Mouse (Mus musculus): Measurements from ENCODE around the gene Rcc1. TPM values are rescaled to one million over a fixed set of nuclear protein-coding genes. Genes with fewer than 3 reads are reported as not detected.

Gene Rcc1
- polyA plus RNA-seq, 1 experiment from 2014 or later: 26.4 TPM

DNA sequence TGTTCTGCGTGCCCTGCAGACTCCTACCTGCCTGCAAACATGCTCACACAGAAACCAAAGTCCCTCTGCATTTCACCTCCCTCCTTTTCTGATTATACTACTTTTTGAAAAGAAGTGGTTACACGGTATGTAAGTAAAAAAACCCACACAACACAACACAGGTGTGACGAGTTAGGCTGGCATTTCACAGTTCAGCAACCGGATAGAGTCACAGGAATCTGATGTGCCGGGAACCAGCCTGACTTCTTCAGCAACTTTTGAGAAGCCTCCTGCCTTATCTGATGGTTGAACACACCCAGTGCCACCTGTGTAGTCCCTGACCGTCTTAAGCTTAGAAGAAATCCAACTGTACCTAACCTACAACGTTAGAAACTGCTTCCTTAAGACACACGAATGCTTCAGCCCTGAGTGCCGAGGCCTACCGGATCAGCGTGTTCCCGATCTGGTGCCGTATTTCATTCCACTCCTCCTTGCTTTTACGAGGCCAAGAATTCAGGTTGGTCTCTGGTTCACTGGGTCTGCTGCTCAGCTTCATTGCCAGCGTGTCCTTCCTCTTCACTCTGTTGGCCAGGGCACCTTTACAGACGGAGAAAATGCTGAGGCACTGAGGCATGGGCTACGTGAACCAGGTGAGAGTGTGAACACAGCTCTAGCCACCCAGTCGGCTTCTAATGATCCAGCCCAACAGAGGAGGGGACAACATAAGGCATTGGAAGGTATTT is 14.2 kb upstream of the Rcc1 start:
- H3K9me3 ChIP-seq (ENCODE audit: control insufficient read depth, low read length): no peaks in the 10 kb centered on the region
- no peaks in the 10 kb centered on the region for H3K4me1 ChIP-seq (ENCODE audit: control insufficient read depth, insufficient read depth, low read length)
- H3K4me3 ChIP-seq (replicated peaks; ENCODE audit: low read depth, low read length): no peak overlapping the region
- no peak for ATAC-seq (ENCODE audit: low FRiP score, low TSS enrichment)
- 92% methylated on average over 18 of the region's 18 CpGs for WGBS
- DNase-seq: no peak
- no peak overlapping the region for H3K4me2 ChIP-seq (ENCODE audit: low read length)
- H3K36me3 ChIP-seq (ENCODE audit: control insufficient read depth, insufficient read depth, low read length): peaks cover 76% of the 10 kb centered on the region
- no peaks in the 10 kb centered on the region for H3K27me3 ChIP-seq (ENCODE audit: control insufficient read depth, insufficient read depth, low read length)
- no peak overlapping the region for H3K9ac ChIP-seq (replicated peaks; ENCODE audit: low read length)
- H3K27ac ChIP-seq (replicated peaks; ENCODE audit: low read depth, low read length): no peak overlapping the region

DNA sequence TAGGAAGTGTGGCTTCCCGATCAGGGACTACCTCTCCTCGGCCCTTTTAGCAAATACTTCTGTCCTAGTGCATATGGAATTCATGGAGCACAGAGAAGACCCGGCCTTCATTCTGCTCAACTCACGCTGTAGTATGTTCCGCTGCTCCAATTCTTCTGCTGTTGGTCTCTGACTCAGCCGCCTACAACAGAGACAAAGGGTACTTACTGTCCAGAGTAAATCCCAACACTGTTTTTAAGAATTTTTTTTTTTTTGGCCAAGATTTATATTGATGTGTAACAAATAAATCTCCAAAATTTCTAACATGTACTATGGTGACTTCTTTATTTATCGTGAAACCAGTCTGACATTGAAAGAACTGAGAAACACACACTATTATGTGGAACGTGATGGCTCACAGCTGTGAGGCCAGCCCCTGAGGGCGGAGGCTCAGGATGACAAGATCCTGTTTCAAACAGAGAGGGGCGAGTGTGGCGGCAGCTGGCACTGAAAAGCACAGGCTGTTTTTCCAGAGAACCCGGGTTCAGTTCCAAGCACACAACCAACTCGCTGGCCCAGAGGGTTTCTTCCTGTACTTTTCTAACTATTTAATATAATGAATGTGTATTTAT is 12.2 kb upstream of the Rcc1 start:
- Histone ChIP-seq H3K4me3 (replicated peaks; ENCODE audit: low read depth, low read length) (no peak overlapping the region), H3K27ac (replicated peaks; ENCODE audit: low read depth, low read length) (no peak overlapping the region), H3K9me3 (ENCODE audit: control insufficient read depth, low read length) (no peaks in the 10 kb centered on the region), H3K27me3 (ENCODE audit: control insufficient read depth, insufficient read depth, low read length) (no peaks in the 10 kb centered on the region), H3K4me1 (ENCODE audit: control insufficient read depth, insufficient read depth, low read length) (no peaks in the 10 kb centered on the region), H3K36me3 (ENCODE audit: control insufficient read depth, insufficient read depth, low read length) (peaks cover 73% of the 10 kb centered on the region), H3K9ac (replicated peaks; ENCODE audit: low read length) (no peak overlapping the region), H3K4me2 (ENCODE audit: low read length) (no peak overlapping the region)
- ATAC-seq (ENCODE audit: low FRiP score, low TSS enrichment) (no peak), DNase-seq (no peak)
- 86% methylated on average over 13 of the region's 13 CpGs for WGBS

DNA sequence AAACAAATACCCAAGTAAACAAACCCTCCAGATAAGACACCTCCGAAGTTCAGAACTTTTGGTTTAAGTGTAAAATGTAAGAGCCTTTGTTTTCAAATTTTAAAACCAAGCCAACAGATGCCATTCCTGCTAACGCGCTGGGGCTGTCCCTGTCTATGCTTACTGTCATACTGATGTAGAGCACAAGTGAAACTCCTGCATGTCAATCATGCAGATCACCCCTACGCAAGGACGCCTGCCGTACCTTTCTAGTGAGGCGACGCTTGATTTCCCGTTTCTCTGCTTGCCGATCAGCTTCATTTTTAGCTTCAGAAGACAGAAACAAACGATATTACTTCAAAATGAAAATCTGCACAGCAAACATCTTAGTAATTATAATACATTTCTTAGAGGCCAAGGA is 10.1 kb upstream of the Rcc1 start:
- H3K4me3 ChIP-seq (replicated peaks; ENCODE audit: low read depth, low read length): no peak overlapping the region
- ATAC-seq (ENCODE audit: low FRiP score, low TSS enrichment): no peak
- DNase-seq: no peak
- no peaks in the 10 kb centered on the region for H3K27me3 ChIP-seq (ENCODE audit: control insufficient read depth, insufficient read depth, low read length)
- peaks cover 75% of the 10 kb centered on the region for H3K36me3 ChIP-seq (ENCODE audit: control insufficient read depth, insufficient read depth, low read length)
- H3K9ac ChIP-seq (replicated peaks; ENCODE audit: low read length): no peak overlapping the region
- 98% methylated on average over 11 of the region's 11 CpGs for WGBS
- H3K4me2 ChIP-seq (ENCODE audit: low read length): no peak overlapping the region
- H3K9me3 ChIP-seq (ENCODE audit: control insufficient read depth, low read length): no peaks in the 10 kb centered on the region
- no peaks in the 10 kb centered on the region for H3K4me1 ChIP-seq (ENCODE audit: control insufficient read depth, insufficient read depth, low read length)
- no peak overlapping the region for H3K27ac ChIP-seq (replicated peaks; ENCODE audit: low read depth, low read length)

- Histone ChIP-seq H3K9ac (replicated peaks; ENCODE audit: low read length) (no peak overlapping the region), H3K36me3 (ENCODE audit: control insufficient read depth, insufficient read depth, low read length) (peaks cover 60% of the 10 kb centered on the region), H3K27me3 (ENCODE audit: control insufficient read depth, insufficient read depth, low read length) (no peaks in the 10 kb centered on the region), H3K27ac (replicated peaks; ENCODE audit: low read depth, low read length) (no peak overlapping the region), H3K9me3 (ENCODE audit: control insufficient read depth, low read length) (no peaks in the 10 kb centered on the region), H3K4me3 (replicated peaks; ENCODE audit: low read depth, low read length) (no peak overlapping the region), H3K4me2 (ENCODE audit: low read length) (no peak overlapping the region), H3K4me1 (ENCODE audit: control insufficient read depth, insufficient read depth, low read length) (no peaks in the 10 kb centered on the region)
- DNase-seq: no peak
- 95% methylated on average over 4 of the region's 4 CpGs for WGBS
- ATAC-seq (ENCODE audit: low FRiP score, low TSS enrichment): no peak
These were observed 6.1 kb upstream of the Rcc1 start for GRCm38 (mm10) chr4:132359510-132359909.

DNA sequence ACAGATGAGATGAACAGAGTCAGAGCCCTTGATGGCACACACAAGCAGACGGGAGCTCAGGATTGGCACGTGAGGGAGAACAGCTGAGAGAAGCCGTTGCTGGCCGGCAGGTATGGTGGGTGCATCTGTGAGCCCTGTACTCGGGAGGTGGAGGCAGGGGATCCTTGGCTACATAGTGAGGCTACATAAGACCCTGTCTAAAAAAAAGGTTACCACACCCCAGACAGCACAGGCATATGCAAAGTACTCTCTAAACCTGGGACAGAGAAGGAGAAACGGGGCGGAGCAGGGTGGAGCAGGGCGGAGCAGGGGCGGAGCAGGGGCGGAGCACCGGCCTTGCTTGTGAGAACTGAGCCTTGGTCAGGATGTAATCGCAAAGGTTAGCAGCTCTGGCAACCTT is 2.8 kb upstream of the Rcc1 start:
- no peak overlapping the region for H3K4me2 ChIP-seq (ENCODE audit: low read length)
- DNase-seq (no peak), ATAC-seq (ENCODE audit: low FRiP score, low TSS enrichment) (no peak)
- H3K9ac ChIP-seq (replicated peaks; ENCODE audit: low read length): no peak overlapping the region
- 38% methylated on average over 12 of the region's 12 CpGs for WGBS
- no peak overlapping the region for H3K4me3 ChIP-seq (replicated peaks; ENCODE audit: low read depth, low read length)
- H3K27ac ChIP-seq (replicated peaks; ENCODE audit: low read depth, low read length): no peak overlapping the region
- peaks cover 10% of the 10 kb centered on the region; the same call in 1 of the 2 replicates for H3K4me1 ChIP-seq (ENCODE audit: control insufficient read depth, insufficient read depth, low read length)
- no peaks in the 10 kb centered on the region for H3K9me3 ChIP-seq (ENCODE audit: control insufficient read depth, low read length)
- H3K36me3 ChIP-seq (ENCODE audit: control insufficient read depth, insufficient read depth, low read length): peaks cover 42% of the 10 kb centered on the region
- H3K27me3 ChIP-seq (ENCODE audit: control insufficient read depth, insufficient read depth, low read length): no peaks in the 10 kb centered on the region

DNA sequence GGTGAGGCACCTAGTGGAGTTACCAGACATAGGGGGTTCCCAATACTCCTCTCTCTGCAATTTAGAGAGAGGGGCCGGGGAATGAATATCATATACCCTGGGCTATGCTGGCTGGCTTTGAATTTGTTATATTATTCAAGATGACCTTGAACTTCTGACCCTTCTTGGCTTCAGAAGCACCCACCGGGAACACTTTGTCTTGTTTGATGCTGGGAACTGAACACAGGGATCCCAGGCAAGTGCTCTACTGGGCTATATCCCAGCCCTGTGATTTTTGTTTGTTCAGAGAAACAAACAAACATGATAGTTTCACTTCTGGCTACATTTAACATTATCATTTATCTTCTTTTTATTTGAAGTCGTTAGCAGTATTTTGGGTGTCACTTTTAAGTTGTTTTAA is 2.0 kb upstream of the Rcc1 start:
- Histone ChIP-seq H3K9me3 (ENCODE audit: control insufficient read depth, low read length) (no peaks in the 10 kb centered on the region), H3K4me2 (ENCODE audit: low read length) (no peak overlapping the region), H3K9ac (replicated peaks; ENCODE audit: low read length) (no peak overlapping the region), H3K4me1 (ENCODE audit: control insufficient read depth, insufficient read depth, low read length) (peaks cover 10% of the 10 kb centered on the region; the same call in 1 of the 2 replicates), H3K4me3 (replicated peaks; ENCODE audit: low read depth, low read length) (no peak overlapping the region), H3K36me3 (ENCODE audit: control insufficient read depth, insufficient read depth, low read length) (peaks cover 39% of the 10 kb centered on the region), H3K27me3 (ENCODE audit: control insufficient read depth, insufficient read depth, low read length) (no peaks in the 10 kb centered on the region), H3K27ac (replicated peaks; ENCODE audit: low read depth, low read length) (no peak overlapping the region)
- ATAC-seq (ENCODE audit: low FRiP score, low TSS enrichment) (no peak), DNase-seq (no peak)
- WGBS: 91% methylated on average over 3 of the region's 3 CpGs

- DNase-seq (no peak), ATAC-seq (ENCODE audit: low FRiP score, low TSS enrichment) (no peak)
- peaks cover 10% of the 10 kb centered on the region; the same call in 1 of the 2 replicates for H3K4me1 ChIP-seq (ENCODE audit: control insufficient read depth, insufficient read depth, low read length)
- 90% methylated on average over 4 of the region's 4 CpGs for WGBS
- H3K27me3 ChIP-seq (ENCODE audit: control insufficient read depth, insufficient read depth, low read length): no peaks in the 10 kb centered on the region
- H3K4me3 ChIP-seq (replicated peaks; ENCODE audit: low read depth, low read length): no peak overlapping the region
- H3K9me3 ChIP-seq (ENCODE audit: control insufficient read depth, low read length): no peaks in the 10 kb centered on the region
- H3K9ac ChIP-seq (replicated peaks; ENCODE audit: low read length): no peak overlapping the region
- no peak overlapping the region for H3K27ac ChIP-seq (replicated peaks; ENCODE audit: low read depth, low read length)
- H3K4me2 ChIP-seq (ENCODE audit: low read length): no peak overlapping the region
- H3K36me3 ChIP-seq (ENCODE audit: control insufficient read depth, insufficient read depth, low read length): peaks cover 30% of the 10 kb centered on the region
These were observed 1.2 kb upstream of the Rcc1 start for GRCm38 (mm10) chr4:132354571-132354970.

DNA sequence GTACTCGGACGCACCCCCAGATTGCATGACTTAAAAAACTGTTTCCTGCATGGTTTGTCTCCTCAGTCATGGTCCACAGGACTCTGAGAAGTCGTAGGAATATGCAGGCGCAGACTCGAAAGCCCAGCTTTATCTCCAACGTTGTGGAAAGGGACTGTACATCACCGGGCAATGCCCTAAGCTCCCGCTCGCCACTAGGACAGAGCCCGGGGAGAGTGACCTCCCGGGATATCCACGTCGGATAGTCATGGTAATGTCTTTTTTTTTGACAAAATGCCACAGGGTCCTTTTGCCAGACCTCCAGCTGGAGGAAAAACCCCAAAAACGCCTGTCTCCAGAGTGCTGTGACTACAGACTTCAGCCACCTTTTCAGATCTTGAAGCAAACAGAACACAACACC is 666 bp downstream of the Rcc1 start:
- H3K4me3 ChIP-seq (replicated peaks; ENCODE audit: low read depth, low read length): peak overlapping the region; percentile 73
- under 1% methylated on average over 14 of the region's 14 CpGs for WGBS
- no peaks in the 10 kb centered on the region for H3K9me3 ChIP-seq (ENCODE audit: control insufficient read depth, low read length)
- peak overlapping the region; percentile 79 for H3K9ac ChIP-seq (replicated peaks; ENCODE audit: low read length)
- DNase-seq (peak; percentile 21), ATAC-seq (ENCODE audit: low FRiP score, low TSS enrichment) (no peak)
- peaks cover 14% of the 10 kb centered on the region for H3K36me3 ChIP-seq (ENCODE audit: control insufficient read depth, insufficient read depth, low read length)
- peak overlapping the region; percentile 91; the same call in 1 of the 2 replicates for H3K27ac ChIP-seq (replicated peaks; ENCODE audit: low read depth, low read length)
- no peaks in the 10 kb centered on the region for H3K27me3 ChIP-seq (ENCODE audit: control insufficient read depth, insufficient read depth, low read length)
- H3K4me2 ChIP-seq (ENCODE audit: low read length): peak overlapping the region; percentile 88
- peaks cover 10% of the 10 kb centered on the region; the same call in 1 of the 2 replicates for H3K4me1 ChIP-seq (ENCODE audit: control insufficient read depth, insufficient read depth, low read length)

DNA sequence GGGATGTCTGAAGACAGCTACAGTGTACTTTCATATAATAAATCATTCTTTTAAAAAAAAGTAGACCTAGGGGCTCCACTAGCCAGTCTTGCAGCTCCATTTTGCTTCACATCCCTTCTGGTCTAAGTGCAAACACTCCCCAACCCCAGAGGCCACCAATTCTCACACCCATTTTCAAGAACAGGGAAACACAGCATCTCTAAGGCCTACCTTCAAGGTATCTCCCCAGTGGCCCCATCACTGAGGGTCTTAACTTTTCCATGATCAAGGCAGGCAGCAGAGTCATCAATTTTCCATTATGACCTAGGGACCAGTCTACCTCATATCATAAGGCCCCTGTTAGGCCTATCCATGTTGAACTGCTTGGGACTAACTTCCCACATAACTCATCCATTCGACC is 2.0 kb downstream of the Rcc1 start:
- Histone ChIP-seq H3K27me3 (ENCODE audit: control insufficient read depth, insufficient read depth, low read length) (no peaks in the 10 kb centered on the region), H3K4me3 (replicated peaks; ENCODE audit: low read depth, low read length) (no peak overlapping the region), H3K4me2 (ENCODE audit: low read length) (no peak overlapping the region; the same call in 1 of the 2 replicates), H3K9me3 (ENCODE audit: control insufficient read depth, low read length) (no peaks in the 10 kb centered on the region), H3K9ac (replicated peaks; ENCODE audit: low read length) (no peak overlapping the region), H3K27ac (replicated peaks; ENCODE audit: low read depth, low read length) (no peak overlapping the region), H3K36me3 (ENCODE audit: control insufficient read depth, insufficient read depth, low read length) (0 out of 2 replicates have a peak, but pooled peaks cover 4% of the 10 kb centered on the region), H3K4me1 (ENCODE audit: control insufficient read depth, insufficient read depth, low read length) (peaks cover 10% of the 10 kb centered on the region; the same call in 1 of the 2 replicates)
- WGBS: 54% methylated on average over 1 of the region's 1 CpGs
- no peak for ATAC-seq (ENCODE audit: low FRiP score, low TSS enrichment)
- no peak for DNase-seq

Measured in midbrain, embryonic 14.5 days (tissue).